ENCODE assay signal across 8 mouse cellular contexts in genomic region chr9:22469643-22470042, GRCm38 (mm10). TPM values are rescaled to one million over a fixed set of nuclear protein-coding genes. Genes with fewer than 3 reads are reported as not detected.
DNase-seq lines count a peak whose midpoint lies in the region; ATAC-seq lines count a peak whose summit lies in the region.

TSS of gene Rp9 (minus strand) at chr9:22469743.

- intact Hi-C loops in left cerebral cortex, postnatal 4 days (cut with DNase I): no loop called here

- H3K9ac ChIP-seq in lung, embryonic 16.5 days (ENCODE audit: low read length): peak within 1 kb of the TSS; percentile 96
- H3K9ac ChIP-seq in embryonic facial prominence, embryonic 14.5 days (ENCODE audit: low read depth, low read length): peak within 1 kb of the TSS; percentile 92
- H3K9ac ChIP-seq in heart, embryonic 16.5 days (ENCODE audit: low read length): peak within 1 kb of the TSS; percentile 96
- peak within 1 kb of the TSS; percentile 93; the same call in 1 of the 2 replicates for H3K9ac ChIP-seq in neural tube, embryonic 14.5 days (replicated peaks; ENCODE audit: low read depth, low read length)

- peak within 1 kb of the TSS; percentile 86 for H3K4me3 ChIP-seq in lung, embryonic 16.5 days (ENCODE audit: low read length)
- peak within 1 kb of the TSS; percentile 82 for H3K4me3 ChIP-seq in embryonic facial prominence, embryonic 14.5 days (ENCODE audit: low read depth, low read length)
- peak within 1 kb of the TSS; percentile 89 for H3K4me3 ChIP-seq in heart, embryonic 16.5 days (ENCODE audit: low read length)
- peak within 1 kb of the TSS; percentile 87; the same call in 1 of the 2 replicates for H3K4me3 ChIP-seq in neural tube, embryonic 14.5 days (ENCODE audit: low read depth, low read length)

- H3K27ac ChIP-seq in lung, embryonic 16.5 days (ENCODE audit: low read length): peak within 1 kb of the TSS; percentile 4; the same call in 1 of the 2 replicates
- H3K27ac ChIP-seq in embryonic facial prominence, embryonic 14.5 days (replicated peaks; ENCODE audit: low read depth, low read length): peak within 1 kb of the TSS; percentile 87; the same call in 1 of the 2 replicates
- peak within 1 kb of the TSS; percentile 63 for H3K27ac ChIP-seq in heart, embryonic 16.5 days (ENCODE audit: low read length)
- no peak within 1 kb of the TSS for H3K27ac ChIP-seq in neural tube, embryonic 14.5 days (ENCODE audit: low read depth, low read length)

- H3K36me3 ChIP-seq in lung, embryonic 16.5 days (ENCODE audit: control insufficient read depth, insufficient read depth, low read length): 0 out of 2 replicates have a peak, but pooled peaks cover 3% of the 10 kb centered on the region
- 0 out of 2 replicates have a peak, but pooled peaks cover 6% of the 10 kb centered on the region for H3K36me3 ChIP-seq in embryonic facial prominence, embryonic 14.5 days (ENCODE audit: control insufficient read depth, insufficient read depth, low read length)
- peaks cover 6% of the 10 kb centered on the region; the same call in 1 of the 2 replicates for H3K36me3 ChIP-seq in heart, embryonic 16.5 days (ENCODE audit: control insufficient read depth, insufficient read depth)
- no peaks in the 10 kb centered on the region for H3K36me3 ChIP-seq in neural tube, embryonic 14.5 days (ENCODE audit: control insufficient read depth, insufficient read depth, low read length)

- ATAC-seq in lung, embryonic 16.5 days (ENCODE audit: low read depth): no peak
- ATAC-seq in embryonic facial prominence, embryonic 14.5 days (ENCODE audit: low read depth): no peak
- ATAC-seq in heart, embryonic 16.5 days (replicated peaks; ENCODE audit: extremely low read depth, insufficient read depth, low FRiP score): no peak
- no peak for ATAC-seq in neural tube, embryonic 14.5 days (ENCODE audit: low read depth)

- DNase-seq in lung, postnatal 10 days: no peak
- no peak for DNase-seq in embryonic facial prominence, embryonic 14.5 days (ENCODE audit: low spot score)
- no peak for DNase-seq in left cerebral cortex, postnatal 4 days
- no peak for DNase-seq in ovary, postnatal 10 days (ENCODE audit: low spot score)
- DNase-seq in kidney, adult 18-20 months: no peak

- H3K4me1 ChIP-seq in lung, embryonic 16.5 days (replicated peaks; ENCODE audit: control insufficient read depth, insufficient read depth, low read length): peaks cover 3% of the 10 kb centered on the region
- H3K4me1 ChIP-seq in embryonic facial prominence, embryonic 14.5 days (ENCODE audit: control insufficient read depth, insufficient read depth, low read length): peaks cover 7% of the 10 kb centered on the region; the same call in 1 of the 2 replicates
- no peaks in the 10 kb centered on the region; the same call in 1 of the 2 replicates for H3K4me1 ChIP-seq in heart, embryonic 16.5 days (ENCODE audit: control insufficient read depth, insufficient read depth, low read length)
- 0 out of 2 replicates have a peak, but pooled peaks cover 3% of the 10 kb centered on the region for H3K4me1 ChIP-seq in neural tube, embryonic 14.5 days (ENCODE audit: control insufficient read depth, insufficient read depth, low read length)

- no peaks in the 10 kb centered on the region for H3K9me3 ChIP-seq in lung, embryonic 16.5 days (ENCODE audit: control insufficient read depth, low read length)
- no peaks in the 10 kb centered on the region for H3K9me3 ChIP-seq in embryonic facial prominence, embryonic 14.5 days (ENCODE audit: control insufficient read depth, low read length)
- no peaks in the 10 kb centered on the region for H3K9me3 ChIP-seq in heart, embryonic 16.5 days (replicated peaks; ENCODE audit: control insufficient read depth, low read length)
- no peaks in the 10 kb centered on the region for H3K9me3 ChIP-seq in neural tube, embryonic 14.5 days (ENCODE audit: control insufficient read depth, low read length)

- WGBS in lung, embryonic 16.5 days: 91% methylated on average over 3 of the region's 3 CpGs
- WGBS in embryonic facial prominence, embryonic 14.5 days: 84% methylated on average over 3 of the region's 3 CpGs
- WGBS in heart, embryonic 16.5 days: 81% methylated on average over 3 of the region's 3 CpGs
- 89% methylated on average over 3 of the region's 3 CpGs for WGBS in neural tube, embryonic 14.5 days

- no peaks in the 10 kb centered on the region for H3K27me3 ChIP-seq in lung, embryonic 16.5 days (ENCODE audit: control insufficient read depth, insufficient read depth, low read depth, low read length)
- H3K27me3 ChIP-seq in embryonic facial prominence, embryonic 14.5 days (replicated peaks; ENCODE audit: control insufficient read depth, insufficient read depth, low read length): no peaks in the 10 kb centered on the region
- no peaks in the 10 kb centered on the region for H3K27me3 ChIP-seq in heart, embryonic 16.5 days (ENCODE audit: control insufficient read depth, insufficient read depth, low read length)
- H3K27me3 ChIP-seq in neural tube, embryonic 14.5 days (ENCODE audit: control insufficient read depth, insufficient read depth, low read length): no peaks in the 10 kb centered on the region

- peak within 1 kb of the TSS; percentile 61 for H3K4me2 ChIP-seq in lung, embryonic 16.5 days (ENCODE audit: low read depth, low read length)
- H3K4me2 ChIP-seq in embryonic facial prominence, embryonic 14.5 days (ENCODE audit: low read depth, low read length): peak within 1 kb of the TSS; percentile 72
- peak within 1 kb of the TSS; percentile 70 for H3K4me2 ChIP-seq in heart, embryonic 16.5 days (ENCODE audit: low read depth, low read length)
- peak within 1 kb of the TSS; percentile 67; the same call in 1 of the 2 replicates for H3K4me2 ChIP-seq in neural tube, embryonic 14.5 days (ENCODE audit: low read depth, low read length)

RNA-seq across cellular contexts. Expression of gene Rp9, which starts in this region (rescaled TPM):
- 60.9 and 64.5 TPM in 2 replicates for polyA plus RNA-seq in lung, embryonic 16.5 days (2015; fragmentation: Nextera tagmentation; extraction: Ambion mirVana)
- 60.7 and 61.5 TPM in 2 replicates for polyA plus RNA-seq in embryonic facial prominence, embryonic 14.5 days (2014; fragmentation: Nextera tagmentation; extraction: Ambion mirVana)
- polyA plus RNA-seq in heart, embryonic 16.5 days (2015; fragmentation: Nextera tagmentation; extraction: Ambion mirVana): 47.3 and 48.4 TPM in 2 replicates
- total RNA-seq in left cerebral cortex, postnatal 4 days (2021): 10 to 100 TPM; 55.9 to 58.6 TPM
- polyA plus RNA-seq in neural tube, embryonic 14.5 days (2014; fragmentation: Nextera tagmentation; extraction: Ambion mirVana): 71.1 and 75.9 TPM in 2 replicates
